Mouse (Mus musculus) erythroblast, embryonic 14.5 days (primary cell): ENCODE results near the gene Kif21a.

ENCODE experiments used
- GATA1 ChIP-seq: IDR thresholded peaks from 2 replicates; pipeline ENCODE4 v1.6.1; 2012; ENCODE audit warnings: low read length, inconsistent platforms, mixed read lengths
- TAL1 ChIP-seq: IDR thresholded peaks from 3 replicates; pipeline ENCODE4 v1.6.1; 2012; ENCODE audit warnings: low read length, inconsistent platforms, mixed read lengths

DNA sequence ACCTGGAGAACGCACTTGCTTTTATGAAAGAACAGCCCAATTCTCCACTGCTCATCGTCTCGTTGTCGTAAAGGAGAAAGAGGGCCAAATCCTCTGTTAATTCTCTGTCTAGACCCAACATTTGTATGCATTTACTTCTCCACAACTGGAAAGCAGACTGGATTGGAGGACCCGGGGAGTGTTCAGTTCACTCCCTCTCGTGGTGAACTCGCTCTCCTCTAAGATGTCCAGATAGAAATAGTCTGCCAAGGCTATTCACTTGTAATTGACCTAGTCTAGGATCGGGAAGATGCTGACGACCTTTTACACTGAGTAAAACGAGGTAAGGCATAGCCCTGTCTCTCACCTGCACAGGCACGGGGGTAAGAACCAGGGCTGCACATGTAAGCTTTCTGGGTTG lies 2.1 kb downstream of the Kif21a start:
- no peak for TF ChIP-seq GATA1
- TF ChIP-seq TAL1 = no peak
